Mouse (Mus musculus) retina, postnatal 7 days (tissue): ENCODE measurements around the gene Hoxc4.

Experiments used
- DNase-seq: peaks from one replicate; pipeline ENCODE4 v3.0.0-alpha.2; 2012; ENCODE audit warnings: low read depth, low spot score

Gene Hoxc4

GRCm38 (mm10) chr15:102990461-102991397 is 28.0 kb upstream of the Hoxc4 start, which contains the start of gene Hoxc8:
Hoxc8 (plus strand) TSS chr15:102990607.
- DNase-seq: no peak

- no peak for DNase-seq
Measured at GRCm38 (mm10) chr15:102991782-102992181, 27.0 kb upstream of the Hoxc4 start.

GRCm38 (mm10) chr15:102992206-102992605 is 26.5 kb upstream of the Hoxc4 start:
- no peak for DNase-seq

- no peak for DNase-seq
Measured at GRCm38 (mm10) chr15:102992863-102993262, 25.9 kb upstream of the Hoxc4 start.

GRCm38 (mm10) chr15:102996548-102996947 is 22.2 kb upstream of the Hoxc4 start:
- DNase-seq: no peak

GRCm38 (mm10) chr15:102997431-102997830 is 21.3 kb upstream of the Hoxc4 start:
- no peak for DNase-seq

GRCm38 (mm10) chr15:102997939-102998355 is 20.8 kb upstream of the Hoxc4 start, which contains the start of gene Hoxc6:
Hoxc6 (plus strand) TSS chr15:102998257.
- DNase-seq: no peak

GRCm38 (mm10) chr15:102998608-102999182 is 20.0 kb upstream of the Hoxc4 start:
- no peak for DNase-seq

- no peak for DNase-seq
Measured at GRCm38 (mm10) chr15:102999183-102999831, 19.4 kb upstream of the Hoxc4 start.

GRCm38 (mm10) chr15:102999955-103000354 is 18.8 kb upstream of the Hoxc4 start:
- DNase-seq: no peak

- no peak for DNase-seq
Measured at GRCm38 (mm10) chr15:103000501-103000901, 18.2 kb upstream of the Hoxc4 start.

- DNase-seq: no peak
Measured at GRCm38 (mm10) chr15:103001370-103001769, 17.4 kb upstream of the Hoxc4 start.

GRCm38 (mm10) chr15:103002156-103002555 is 16.6 kb upstream of the Hoxc4 start:
- DNase-seq: no peak

GRCm38 (mm10) chr15:103002821-103003448 is 15.8 kb upstream of the Hoxc4 start:
- no peak for DNase-seq

GRCm38 (mm10) chr15:103005308-103005707 is 13.4 kb upstream of the Hoxc4 start:
- DNase-seq: no peak

- DNase-seq: no peak
Measured at GRCm38 (mm10) chr15:103005797-103006196, 12.9 kb upstream of the Hoxc4 start.

GRCm38 (mm10) chr15:103006326-103006725 is 12.4 kb upstream of the Hoxc4 start:
- DNase-seq: no peak

GRCm38 (mm10) chr15:103009265-103010111 is 9.2 kb upstream of the Hoxc4 start:
- DNase-seq: no peak

GRCm38 (mm10) chr15:103010112-103010846 is 8.5 kb upstream of the Hoxc4 start:
- DNase-seq: no peak
